Mouse (Mus musculus) cerebellum, adult 11-12 months (tissue): ENCODE results near the gene Iqgap2.

Source experiments
- DNase-seq: peaks from one replicate; pipeline ENCODE4 v3.0.0; 2022

Gene Iqgap2

GRCm38 (mm10) chr13:95697874-95698273 lies 193.8 kb downstream of the Iqgap2 start:
- DNase-seq: no peak

DNA sequence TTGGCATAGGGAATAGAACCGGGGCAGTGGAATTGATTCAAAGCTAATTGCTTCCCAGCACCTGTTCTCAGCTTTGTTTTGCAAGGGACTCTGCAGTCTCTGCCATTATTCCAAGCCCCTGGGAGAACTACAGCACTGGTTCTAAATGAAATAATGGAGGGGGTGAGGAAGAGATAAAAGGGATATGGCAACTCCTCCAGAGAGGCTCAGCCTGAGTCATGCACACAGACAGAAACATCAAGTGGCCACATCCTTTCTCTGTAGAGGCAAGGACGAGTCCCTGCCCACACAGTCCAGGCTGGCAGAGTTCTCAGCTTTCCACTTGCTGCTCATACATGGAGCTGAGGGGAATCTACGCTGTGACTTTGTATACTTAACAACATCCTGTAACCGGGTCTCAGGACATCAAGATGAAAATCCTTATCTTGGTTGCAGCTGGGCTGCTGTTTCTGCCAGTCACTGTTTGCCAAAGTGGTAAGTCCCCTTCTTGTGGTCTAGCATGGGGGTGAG lies 195.0 kb downstream of the Iqgap2 start, which contains the start of gene F2rl2:
F2rl2 (plus strand) TSS at position 200 of the 510 bp plus-strand sequence.
- DNase-seq: no peak

GRCm38 (mm10) chr13:95696120-95696653 lies 195.5 kb downstream of the Iqgap2 start:
- DNase-seq: no peak

GRCm38 (mm10) chr13:95692201-95692600 lies 199.5 kb downstream of the Iqgap2 start:
- DNase-seq: no peak

GRCm38 (mm10) chr13:95688576-95688975 lies 203.1 kb downstream of the Iqgap2 start:
- no peak for DNase-seq

DNA sequence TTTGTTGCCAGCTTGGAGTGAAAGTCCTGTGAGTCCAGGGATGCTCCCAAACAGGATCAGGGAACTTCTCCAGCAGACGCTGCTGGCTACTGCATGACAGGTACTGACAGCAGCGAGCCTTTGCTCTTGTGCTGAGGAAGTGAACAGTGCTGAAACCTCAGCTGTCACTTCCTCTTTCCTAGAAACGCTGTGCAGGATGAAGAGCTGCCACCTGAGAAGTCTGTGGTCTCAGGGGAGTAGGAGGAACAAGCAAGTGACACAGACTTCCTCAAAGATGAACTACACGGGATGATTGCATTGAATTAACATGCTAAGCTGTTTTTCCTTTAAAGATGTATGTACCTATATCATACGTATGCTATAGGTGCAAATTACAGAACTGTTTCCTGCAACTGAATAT lies 206.0 kb downstream of the Iqgap2 start:
- DNase-seq: no peak

GRCm38 (mm10) chr13:95684656-95685244 lies 207.0 kb downstream of the Iqgap2 start:
- no peak for DNase-seq

GRCm38 (mm10) chr13:95679491-95679941 lies 212.2 kb downstream of the Iqgap2 start:
- no peak for DNase-seq

DNA sequence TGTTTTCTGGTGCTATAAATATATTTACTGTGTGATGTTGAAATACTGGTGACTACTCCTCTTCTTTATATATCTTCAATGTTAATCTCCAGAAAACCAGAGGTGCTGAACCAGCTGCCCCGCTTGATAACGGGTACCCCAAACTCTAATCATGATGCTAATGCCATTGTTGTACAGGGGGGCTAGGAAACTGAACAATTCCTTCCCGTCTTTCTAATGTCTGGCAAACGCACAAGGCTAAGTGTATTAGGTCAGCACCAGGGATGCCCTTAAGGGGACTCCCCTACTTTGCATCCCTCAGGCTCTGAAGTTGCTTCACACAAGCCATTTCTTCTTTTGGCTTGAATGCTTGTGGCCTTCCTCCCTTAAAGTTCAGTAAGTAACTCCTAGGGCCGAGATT lies 212.6 kb downstream of the Iqgap2 start:
- DNase-seq: no peak

DNA sequence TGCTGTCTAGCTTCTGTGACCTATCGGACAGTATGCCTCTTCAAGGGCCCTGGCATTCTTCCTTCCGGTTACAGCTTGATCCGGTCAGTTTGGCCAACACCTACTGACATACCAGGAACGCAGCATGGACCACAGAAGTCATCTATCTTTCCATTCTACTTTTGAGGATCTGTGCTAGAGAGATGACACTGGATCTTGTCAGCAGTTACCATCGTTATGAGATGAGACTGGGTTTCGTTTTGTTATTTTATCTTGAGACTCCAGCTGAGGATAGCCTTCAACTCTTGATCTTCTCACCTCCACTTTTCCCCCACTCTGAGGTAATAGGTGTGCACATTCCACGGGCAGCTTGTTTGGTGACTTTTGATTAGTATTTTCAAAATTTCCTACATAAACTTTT lies 219.3 kb downstream of the Iqgap2 start:
- no peak for DNase-seq

GRCm38 (mm10) chr13:95671108-95671897 lies 220.4 kb downstream of the Iqgap2 start:
- DNase-seq: no peak

- DNase-seq: no peak
Observed at GRCm38 (mm10) chr13:95670534-95670933, 221.2 kb downstream of the Iqgap2 start.

- DNase-seq: no peak
Observed at GRCm38 (mm10) chr13:95667260-95667659, 224.5 kb downstream of the Iqgap2 start.

- no peak for DNase-seq
Observed at GRCm38 (mm10) chr13:95665644-95666356, 225.9 kb downstream of the Iqgap2 start.

GRCm38 (mm10) chr13:95663834-95664233 lies 227.9 kb downstream of the Iqgap2 start:
- DNase-seq: no peak

- no peak for DNase-seq
Observed at GRCm38 (mm10) chr13:95659432-95659831, 232.3 kb downstream of the Iqgap2 start.

GRCm38 (mm10) chr13:95657171-95657570 lies 234.6 kb downstream of the Iqgap2 start:
- no peak for DNase-seq

- DNase-seq: no peak
Observed at GRCm38 (mm10) chr13:95655284-95655683, 236.4 kb downstream of the Iqgap2 start.

GRCm38 (mm10) chr13:95653696-95654095 lies 238.0 kb downstream of the Iqgap2 start:
- DNase-seq: no peak

DNA sequence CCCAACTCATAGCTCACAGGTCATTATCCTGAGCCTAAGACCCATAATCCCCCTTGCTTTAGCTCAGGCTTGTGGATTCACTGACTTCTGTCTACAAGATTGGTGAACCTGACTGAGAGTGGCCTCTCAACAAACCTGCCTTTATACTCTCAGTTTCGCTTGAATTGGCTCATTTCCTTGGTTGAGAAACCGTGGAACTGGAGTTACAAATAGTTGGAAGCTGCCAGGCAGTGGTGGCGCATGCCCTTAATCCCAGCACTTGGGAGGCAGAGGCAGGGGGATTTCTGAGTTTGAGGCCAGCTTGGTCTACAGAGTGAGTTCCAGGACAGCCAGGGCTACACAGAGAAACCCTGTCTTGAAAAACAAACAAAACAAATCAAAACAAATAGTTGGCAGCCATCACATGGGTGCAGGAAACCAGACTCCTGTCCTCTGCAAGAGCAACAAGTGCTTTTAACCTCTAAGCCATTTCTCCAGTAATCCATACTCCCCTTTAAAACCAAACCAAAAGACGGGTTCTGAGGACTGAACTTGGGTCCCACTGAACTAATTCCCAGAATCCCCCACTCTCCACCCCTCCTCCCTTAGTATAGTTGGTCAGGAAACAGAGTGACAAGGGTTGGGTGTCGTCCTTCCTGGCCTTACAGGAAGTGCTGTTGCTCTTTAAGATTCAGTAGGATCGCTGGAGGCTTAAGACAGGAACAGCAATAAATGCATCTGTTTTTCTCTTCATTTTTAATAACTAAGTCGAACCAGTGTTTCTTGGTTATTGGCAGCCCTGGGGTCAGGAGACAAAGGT lies 239.7 kb downstream of the Iqgap2 start:
- no peak for DNase-seq

DNA sequence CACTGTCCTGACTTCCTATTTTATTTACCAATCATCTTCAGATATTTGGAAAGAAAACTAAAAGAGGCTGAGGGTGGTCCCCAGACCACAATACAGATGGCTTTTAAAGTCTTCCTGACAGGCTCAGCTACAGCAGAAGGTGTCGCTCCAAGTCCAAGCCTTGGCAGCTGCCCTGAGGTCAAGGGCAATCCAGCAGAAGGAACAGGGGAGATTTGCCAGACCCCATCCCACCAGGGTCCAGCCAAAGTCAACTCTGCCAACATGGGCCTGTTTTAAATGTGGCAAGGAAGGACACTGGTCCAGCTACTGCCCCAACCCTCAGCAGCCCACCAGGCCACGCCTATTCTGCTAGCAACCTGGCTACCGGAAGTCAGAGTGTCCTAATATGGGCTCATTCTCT lies 241.8 kb downstream of the Iqgap2 start:
- DNase-seq: no peak

DNA sequence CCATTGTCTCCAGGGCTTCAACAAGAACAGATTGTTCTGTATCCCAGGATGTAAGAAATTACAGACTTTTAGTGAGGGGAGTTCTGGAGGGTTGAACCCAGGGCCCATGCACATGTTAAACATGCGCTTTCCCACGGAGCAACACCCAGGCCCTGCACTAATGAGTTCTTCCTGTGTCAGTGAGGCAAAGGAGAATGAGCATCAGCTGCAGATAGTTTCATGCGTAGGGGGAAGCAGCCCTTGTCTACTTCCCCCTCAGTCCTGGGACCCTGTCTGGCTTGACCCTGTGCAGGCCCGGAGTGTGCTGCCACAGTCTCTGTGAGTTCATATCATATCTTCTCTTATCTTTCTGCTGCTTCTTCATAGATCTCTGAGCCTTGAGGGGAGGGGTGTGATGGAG lies 244.5 kb downstream of the Iqgap2 start:
- no peak for DNase-seq
